Mouse (Mus musculus): ENCODE measurements around the gene Ucp1. TPM values are rescaled to one million over a fixed set of nuclear protein-coding genes. Genes with fewer than 3 reads are reported as not detected.

Ucp1 gene
- polyA plus RNA-seq, 1 experiment from 2014 or later, result not detected

- no peaks in the 10 kb centered on the region for H3K27me3 ChIP-seq (ENCODE audit: insufficient read depth, low read length)
- peak within 1 kb of the TSS; percentile 82 for H3K4me2 ChIP-seq
- H3K4me1 ChIP-seq (ENCODE audit: insufficient read depth), result no peaks in the 10 kb centered on the region; the same call in 1 of the 2 replicates
- peak within 1 kb of the TSS; percentile 78 for H3K9ac ChIP-seq
- peak within 1 kb of the TSS; percentile 92 for H3K4me3 ChIP-seq (ENCODE audit: low read depth, low read length)
- ATAC-seq (ENCODE audit: insufficient read depth) (peak; percentile 100), DNase-seq (peak; percentile 99)
- H3K36me3 ChIP-seq (ENCODE audit: insufficient read depth), result peaks cover 15% of the 10 kb centered on the region; the same call in 1 of the 2 replicates
- under 1% methylated on average over 85 of the region's 85 CpGs for WGBS
- H3K27ac ChIP-seq (ENCODE audit: low read depth), result no peak within 1 kb of the TSS
- no peak for TF ChIP-seq CTCF (IDR thresholded peaks at IDR 0.05; ENCODE audit: low read depth)
- no peaks in the 10 kb centered on the region for H3K9me3 ChIP-seq (ENCODE audit: low read depth, low read length)
These were observed 41.9 kb downstream of the Ucp1 start, which contains the start of gene Elmod2 for GRCm38 (mm10) chr8:83331899-83332697. Gene Elmod2 (minus strand): TSS chr8:83332486.

DNA sequence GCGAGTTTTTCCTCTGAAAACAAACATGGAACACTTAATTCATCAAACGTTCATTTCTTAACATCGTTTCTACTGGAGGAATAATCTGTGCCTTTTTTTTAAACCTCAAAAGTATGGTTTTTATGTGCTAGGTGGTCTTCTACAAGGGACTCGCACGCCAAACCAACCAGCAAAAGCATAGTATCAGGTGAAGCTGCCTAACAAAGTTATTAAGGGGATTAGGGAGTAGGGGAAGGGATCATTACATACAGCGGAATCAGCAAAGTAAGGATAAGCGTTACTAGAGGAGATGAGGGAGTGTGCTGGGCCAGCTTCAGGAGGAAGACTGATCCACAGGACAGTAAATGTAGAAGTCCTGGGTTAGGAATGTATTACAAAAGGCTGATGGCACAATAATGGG, 42.7 kb downstream of the Ucp1 start:
- Histone ChIP-seq H3K9ac (peak overlapping the region; percentile 42), H3K4me3 (ENCODE audit: low read depth, low read length) (peak overlapping the region; percentile 92), H3K36me3 (ENCODE audit: insufficient read depth) (peaks cover 9% of the 10 kb centered on the region; the same call in 1 of the 2 replicates), H3K27ac (ENCODE audit: low read depth) (no peak overlapping the region), H3K4me1 (ENCODE audit: insufficient read depth) (no peaks in the 10 kb centered on the region; the same call in 1 of the 2 replicates), H3K4me2 (peak overlapping the region; percentile 82), H3K9me3 (ENCODE audit: low read depth, low read length) (no peaks in the 10 kb centered on the region), H3K27me3 (ENCODE audit: insufficient read depth, low read length) (no peaks in the 10 kb centered on the region)
- DNase-seq, result no peak
- 10% methylated on average over 7 of the region's 7 CpGs for WGBS
- TF ChIP-seq CTCF (IDR thresholded peaks at IDR 0.05; ENCODE audit: low read depth), result no peak
- peak; percentile 12; the same call in 1 of the 2 replicates for ATAC-seq (ENCODE audit: insufficient read depth)

DNA sequence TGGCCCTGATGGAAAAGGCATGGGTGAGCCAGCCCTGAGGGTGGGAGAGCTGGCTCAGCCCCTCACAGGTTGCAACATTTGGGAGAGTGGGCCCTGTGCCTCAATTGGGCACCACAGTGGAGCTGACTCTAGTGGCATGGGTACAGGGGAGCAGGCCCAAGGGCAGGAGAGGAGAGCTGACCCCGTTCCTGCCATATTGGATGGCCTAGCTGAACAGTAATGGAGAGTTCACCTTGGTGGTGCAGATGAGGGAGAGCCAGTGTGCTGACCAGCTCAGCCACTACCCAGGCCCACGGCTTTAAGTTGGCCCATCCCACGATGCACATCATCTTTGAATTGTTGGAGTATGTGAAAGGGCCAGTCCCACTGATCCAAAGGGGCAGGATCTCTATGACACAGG, 51.9 kb downstream of the Ucp1 start:
- no peak overlapping the region for H3K4me3 ChIP-seq (ENCODE audit: low read depth, low read length)
- TF ChIP-seq CTCF (IDR thresholded peaks at IDR 0.05; ENCODE audit: low read depth), result no peak
- no peak overlapping the region for H3K4me2 ChIP-seq
- no peaks in the 10 kb centered on the region for H3K36me3 ChIP-seq (ENCODE audit: insufficient read depth)
- WGBS, result 82% methylated on average over 3 of the region's 3 CpGs
- DNase-seq, result no peak
- no peak overlapping the region for H3K9ac ChIP-seq
- no peaks in the 10 kb centered on the region for H3K27me3 ChIP-seq (ENCODE audit: insufficient read depth, low read length)
- no peaks in the 10 kb centered on the region for H3K9me3 ChIP-seq (ENCODE audit: low read depth, low read length)
- no peaks in the 10 kb centered on the region for H3K4me1 ChIP-seq (ENCODE audit: insufficient read depth)
- no peak overlapping the region for H3K27ac ChIP-seq (ENCODE audit: low read depth)
- no peak for ATAC-seq (ENCODE audit: insufficient read depth)

GRCm38 (mm10) chr8:83342693-83343092, 52.5 kb downstream of the Ucp1 start:
- Histone ChIP-seq H3K4me1 (ENCODE audit: insufficient read depth) (no peaks in the 10 kb centered on the region), H3K4me2 (no peak overlapping the region), H3K27ac (ENCODE audit: low read depth) (no peak overlapping the region), H3K9me3 (ENCODE audit: low read depth, low read length) (no peaks in the 10 kb centered on the region), H3K27me3 (ENCODE audit: insufficient read depth, low read length) (no peaks in the 10 kb centered on the region), H3K36me3 (ENCODE audit: insufficient read depth) (no peaks in the 10 kb centered on the region), H3K9ac (no peak overlapping the region), H3K4me3 (ENCODE audit: low read depth, low read length) (no peak overlapping the region)
- ATAC-seq (ENCODE audit: insufficient read depth) (no peak), DNase-seq (peak; percentile 75)
- TF ChIP-seq CTCF (IDR thresholded peaks at IDR 0.05; ENCODE audit: low read depth), result peak; percentile 36

Other genes with a start within 250 kb of the Ucp1 start
- gene Tbc1d9, start 125.0 kb upstream of the Ucp1 start, polyA plus RNA-seq (2014; fragmentation: Nextera tagmentation; extraction: Ambion mirVana), result 1.4 and 2.2 TPM in 2 replicates
- 1.2 TPM in 2 replicates for gene Gm10645, start 124.2 kb upstream of the Ucp1 start, polyA plus RNA-seq (2014; fragmentation: Nextera tagmentation; extraction: Ambion mirVana)
- 15.9 and 16.2 TPM in 2 replicates for gene Elmod2, start 42.1 kb downstream of the Ucp1 start, polyA plus RNA-seq (2014; fragmentation: Nextera tagmentation; extraction: Ambion mirVana)
- gene Mgat4d, start 58.1 kb downstream of the Ucp1 start, polyA plus RNA-seq (2014; fragmentation: Nextera tagmentation; extraction: Ambion mirVana), result not detected in 2 replicates
- 0.05 and 0.12 TPM in 2 replicates for gene Clgn, start 99.5 kb downstream of the Ucp1 start, polyA plus RNA-seq (2014; fragmentation: Nextera tagmentation; extraction: Ambion mirVana)
- gene Scoc, start 168.0 kb downstream of the Ucp1 start, polyA plus RNA-seq (2014; fragmentation: Nextera tagmentation; extraction: Ambion mirVana), result 115 and 123 TPM in 2 replicates
- not detected in 2 replicates for gene Olfr370, start 245.4 kb downstream of the Ucp1 start, polyA plus RNA-seq (2014; fragmentation: Nextera tagmentation; extraction: Ambion mirVana)

Measured in lung, embryonic 14.5 days (tissue).